Mouse (Mus musculus) monocyte, adult 2 months (primary cell): ENCODE data around the gene Ppp1cc.

Experiments used
- DNase-seq, 2 experiments: peaks; one replicate each; pipeline ENCODE4 v3.0.0; 2022; ENCODE audit warnings: low spot score in 2 of 2, low read depth in 1 of 2

Gene Ppp1cc

GRCm38 (mm10) chr5:122157827-122158381 is at the start of gene Ppp1cc:
Gene Ppp1cc (plus strand): TSS chr5:122158278.
- DNase-seq = peak; percentile 72 to 85

GRCm38 (mm10) chr5:122109325-122110060 is 48.6 kb upstream of the Ppp1cc start:
- DNase-seq = no peak

GRCm38 (mm10) chr5:122110625-122111024 is 47.5 kb upstream of the Ppp1cc start:
- no peak for DNase-seq

- DNase-seq = no peak
Observed at GRCm38 (mm10) chr5:122111091-122111932, 46.8 kb upstream of the Ppp1cc start.

GRCm38 (mm10) chr5:122111933-122112248 is 46.2 kb upstream of the Ppp1cc start:
- no peak for DNase-seq

- DNase-seq = no peak
Observed at GRCm38 (mm10) chr5:122113450-122113849, 44.6 kb upstream of the Ppp1cc start.

- peak in 1 of 2 experiments; percentile 37 for DNase-seq
Observed at GRCm38 (mm10) chr5:122114176-122114575, 43.9 kb upstream of the Ppp1cc start.

- no peak for DNase-seq
Observed at GRCm38 (mm10) chr5:122115266-122115763, 42.8 kb upstream of the Ppp1cc start.

GRCm38 (mm10) chr5:122116243-122116642 is 41.8 kb upstream of the Ppp1cc start:
- DNase-seq = no peak

GRCm38 (mm10) chr5:122125211-122125760 is 32.8 kb upstream of the Ppp1cc start:
- DNase-seq = no peak

GRCm38 (mm10) chr5:122129068-122129655 is 28.9 kb upstream of the Ppp1cc start:
- no peak for DNase-seq

- no peak for DNase-seq
Observed at GRCm38 (mm10) chr5:122130341-122130998, 27.6 kb upstream of the Ppp1cc start.

- DNase-seq = peak; percentile 54 to 84
Observed at GRCm38 (mm10) chr5:122131076-122132051, 26.7 kb upstream of the Ppp1cc start.

GRCm38 (mm10) chr5:122132167-122133049 is 25.7 kb upstream of the Ppp1cc start:
- DNase-seq = no peak

GRCm38 (mm10) chr5:122133050-122133389 is 25.1 kb upstream of the Ppp1cc start:
- DNase-seq = no peak

- DNase-seq = no peak
Observed at GRCm38 (mm10) chr5:122134395-122135289, 23.4 kb upstream of the Ppp1cc start.

- no peak for DNase-seq
Observed at GRCm38 (mm10) chr5:122135290-122135882, 22.7 kb upstream of the Ppp1cc start.
